Mouse (Mus musculus) spleen, adult 2 months (tissue): ENCODE results near the gene Sema4c.
A peak's percentile ranks its signal among the peaks of the same experiment; 100 is the strongest.

ENCODE experiments used
- CTCF ChIP-seq: fragments of 200-500 bp; IDR thresholded peaks from 2 replicates; pipeline ENCODE4 v1.5.1; 2011; ENCODE audit warnings: mild to moderate bottlenecking, inconsistent platforms; ENCODE audit not compliant: insufficient read depth, insufficient read length, insufficient replicate concordance; ENCODE audit errors: extremely low read depth
- POLR2A ChIP-seq: fragments of 200-500 bp; IDR thresholded peaks from 2 replicates; pipeline ENCODE4 v1.6.1; 2011; ENCODE audit warnings: low read depth, low read length, inconsistent platforms

DNA sequence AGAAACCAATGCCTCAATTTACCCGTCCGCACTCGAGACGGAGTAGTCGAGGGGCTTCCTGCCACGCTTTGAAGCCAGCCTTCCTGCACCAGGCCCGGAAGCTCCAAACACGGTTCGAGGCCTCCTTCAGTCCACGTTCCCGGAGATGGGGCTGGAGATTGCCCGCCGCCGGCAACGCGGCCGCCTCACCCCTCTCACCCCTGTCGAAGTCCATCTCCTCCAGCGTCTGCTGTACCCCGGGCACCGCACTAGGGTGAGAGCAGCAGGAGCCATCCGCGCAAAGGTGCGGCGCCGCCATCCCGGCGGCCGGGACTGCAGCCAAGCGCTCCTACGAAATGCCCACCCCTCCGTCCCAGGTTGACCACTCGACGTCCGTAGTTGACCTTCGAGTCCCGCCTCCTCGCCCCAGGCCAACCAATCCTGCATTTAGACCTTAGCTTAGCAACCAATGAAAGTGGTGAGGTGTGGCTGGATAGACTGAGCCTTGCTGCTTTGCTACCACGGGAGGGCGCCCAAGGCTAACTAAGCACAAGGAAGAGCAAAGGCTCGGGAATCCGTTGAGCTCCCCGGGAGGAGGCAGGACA, 11.2 kb downstream of the Sema4c start, which contains the start of gene Ankrd39:
- TF ChIP-seq POLR2A (peak; percentile 64), CTCF (peak; percentile 97)
